Mouse (Mus musculus) liver, embryonic 15.5 days (tissue): ENCODE results near the gene Gm9573. TPM values are rescaled to one million over a fixed set of nuclear protein-coding genes. Genes with fewer than 3 reads are reported as not detected.
A peak's percentile ranks its signal among the peaks of the same experiment; 100 is the strongest.

ENCODE experiments used
- ATAC-seq: fragments of 200-750 bp; cut with Nextera tagmentation; 2 replicates; pipeline ENCODE4 v1.8.0; 2017; ENCODE audit warnings: moderate number of reproducible peaks, mild to moderate bottlenecking, moderate library complexity; ENCODE audit not compliant: insufficient read depth
- H3K27ac ChIP-seq: fragments of 300-500 bp; sonication (generic); replicated peaks from 2 replicates; pipeline ENCODE4 v1.5.1; 2015; ENCODE audit warnings: mild to moderate bottlenecking, inconsistent platforms
- H3K27me3 ChIP-seq: fragments of 300-500 bp; sonication (generic); 2 replicates; pipeline ENCODE4 v1.6.1; 2015; ENCODE audit warnings: mild to moderate bottlenecking, inconsistent platforms
- H3K36me3 ChIP-seq: fragments of 300-500 bp; sonication (generic); replicated peaks from 2 replicates; pipeline ENCODE4 v1.6.1; 2015; ENCODE audit warnings: moderate library complexity, mild to moderate bottlenecking, inconsistent platforms
- H3K4me1 ChIP-seq: fragments of 300-500 bp; sonication (generic); replicated peaks from 2 replicates; pipeline ENCODE4 v1.6.1; 2015; ENCODE audit warnings: inconsistent platforms
- H3K4me2 ChIP-seq: fragments of 300-500 bp; sonication (generic); 2 replicates; pipeline ENCODE4 v1.6.1; 2015; ENCODE audit warnings: moderate library complexity, mild to moderate bottlenecking, inconsistent platforms
- H3K4me3 ChIP-seq: fragments of 300-500 bp; sonication (generic); replicated peaks from 2 replicates; pipeline ENCODE4 v1.5.1; 2015; ENCODE audit warnings: mild to moderate bottlenecking, inconsistent platforms
- H3K9ac ChIP-seq: fragments of 300-500 bp; sonication (generic); 2 replicates; pipeline ENCODE4 v1.6.1; 2015; ENCODE audit warnings: moderate library complexity, mild to moderate bottlenecking, inconsistent platforms
- H3K9me3 ChIP-seq: fragments of 300-500 bp; sonication (generic); replicated peaks from 2 replicates; pipeline ENCODE4 v1.6.1; 2016; ENCODE audit warnings: inconsistent platforms
- WGBS: fragments of 180-500 bp; shearing (Covaris S2); methylation state at CpG from one replicate; pipeline ENCODE4 v1.1.7; 2015; ENCODE audit warnings: mixed read lengths; ENCODE audit not compliant: insufficient replicate concordance; 5-methylcytosine and 5-hydroxymethylcytosine counted together
- polyA plus RNA-seq: library from polyadenylated mRNA; unstranded; fragments of >200 nt; fragmentation: Nextera tagmentation; extraction: Ambion mirVana; gene quantifications from 2 replicates; pipeline ENCODE4 v1.2.1, GENCODE M21; 2015

The Gm9573 gene
- not detected in 2 replicates for polyA plus RNA-seq

- no peak for ATAC-seq
- no peak within 1 kb of the TSS for H3K4me3 ChIP-seq
- H3K9ac ChIP-seq: no peak within 1 kb of the TSS
- H3K36me3 ChIP-seq: no peaks in the 10 kb centered on the region
- WGBS: 63% methylated on average over 7 of the region's 7 CpGs
- H3K27ac ChIP-seq: no peak within 1 kb of the TSS
- no peak within 1 kb of the TSS for H3K4me2 ChIP-seq
- H3K4me1 ChIP-seq: no peaks in the 10 kb centered on the region
- H3K9me3 ChIP-seq: no peaks in the 10 kb centered on the region
- no peaks in the 10 kb centered on the region; the same call in 1 of the 2 replicates for H3K27me3 ChIP-seq
Observed at GRCm38 (mm10) chr17:35626537-35626936, at the start of gene Gm9573. Gene Gm9573, minus strand, starts transcription at chr17:35626637.

DNA sequence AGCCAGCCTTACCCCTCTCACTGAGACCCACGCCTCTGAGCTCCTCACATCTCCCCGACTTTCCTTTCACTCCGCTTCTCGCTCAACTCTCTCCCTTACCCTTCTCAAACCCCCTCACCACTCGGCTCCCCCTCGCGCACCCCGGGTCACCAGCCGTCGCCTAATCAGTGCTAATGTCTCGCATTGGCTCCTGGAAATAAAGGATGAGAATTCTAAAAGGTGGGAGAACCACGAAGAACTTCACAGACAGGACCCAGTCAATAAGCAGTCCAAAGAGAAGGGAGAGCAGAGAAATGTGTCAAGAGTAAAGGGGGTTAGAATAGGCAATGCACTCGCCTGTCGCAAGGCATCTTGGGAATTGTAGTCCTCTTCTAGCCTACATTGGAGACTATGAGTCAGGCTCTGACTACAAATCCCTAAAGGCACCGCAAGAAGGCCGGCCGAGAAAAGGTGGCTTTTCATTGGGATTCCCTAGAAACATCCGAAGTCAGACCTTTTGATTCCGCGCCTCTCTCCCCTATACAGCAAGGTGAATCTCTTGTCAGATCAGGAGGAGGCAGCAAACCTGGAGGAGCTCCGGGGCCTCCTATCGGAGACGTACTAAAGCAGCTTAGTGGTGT, 47.1 kb upstream of the Gm9573 start, which contains the start of gene Gtf2h4:
Gene Gtf2h4, minus strand, starts transcription at position 324 of the 620 bp plus-strand sequence.
- H3K36me3 ChIP-seq: 0 out of 2 replicates have a peak, but pooled peaks cover 6% of the 10 kb centered on the region
- H3K9ac ChIP-seq: peak within 1 kb of the TSS; percentile 74
- ATAC-seq: peak; percentile 94
- H3K27me3 ChIP-seq: no peaks in the 10 kb centered on the region
- peak within 1 kb of the TSS; percentile 71 for H3K4me3 ChIP-seq
- 1% methylated on average over 23 of the region's 23 CpGs for WGBS
- H3K9me3 ChIP-seq: no peaks in the 10 kb centered on the region
- H3K27ac ChIP-seq: no peak within 1 kb of the TSS
- H3K4me2 ChIP-seq: peak within 1 kb of the TSS; percentile 82
- H3K4me1 ChIP-seq: peaks cover 18% of the 10 kb centered on the region

GRCm38 (mm10) chr17:35672527-35672926, 46.1 kb upstream of the Gm9573 start:
- Histone ChIP-seq H3K4me2 (peak overlapping the region; percentile 82), H3K4me3 (peak overlapping the region; percentile 71; the same call in 1 of the 2 replicates), H3K27ac (no peak overlapping the region), H3K4me1 (peaks cover 26% of the 10 kb centered on the region), H3K27me3 (no peaks in the 10 kb centered on the region), H3K9me3 (no peaks in the 10 kb centered on the region), H3K9ac (no peak overlapping the region; the same call in 1 of the 2 replicates), H3K36me3 (0 out of 2 replicates have a peak, but pooled peaks cover 6% of the 10 kb centered on the region)
- ATAC-seq: no peak
- WGBS: 80% methylated on average over 6 of the region's 6 CpGs

- Histone ChIP-seq H3K27me3 (no peaks in the 10 kb centered on the region), H3K27ac (no peak overlapping the region), H3K9me3 (no peaks in the 10 kb centered on the region), H3K4me1 (peaks cover 31% of the 10 kb centered on the region), H3K4me2 (no peak overlapping the region), H3K9ac (no peak overlapping the region), H3K4me3 (no peak overlapping the region), H3K36me3 (0 out of 2 replicates have a peak, but pooled peaks cover 6% of the 10 kb centered on the region)
- ATAC-seq: no peak
- WGBS: 85% methylated on average over 6 of the region's 6 CpGs
Observed at GRCm38 (mm10) chr17:35671846-35672245, 45.4 kb upstream of the Gm9573 start.

GRCm38 (mm10) chr17:35669731-35670130, 43.3 kb upstream of the Gm9573 start:
- 0 out of 2 replicates have a peak, but pooled peaks cover 6% of the 10 kb centered on the region for H3K36me3 ChIP-seq
- no peak overlapping the region for H3K4me2 ChIP-seq
- H3K9me3 ChIP-seq: no peaks in the 10 kb centered on the region
- no peak overlapping the region for H3K4me3 ChIP-seq
- H3K4me1 ChIP-seq: peaks cover 36% of the 10 kb centered on the region
- no peak overlapping the region for H3K9ac ChIP-seq
- WGBS: 82% methylated on average over 9 of the region's 9 CpGs
- H3K27ac ChIP-seq: no peak overlapping the region
- no peaks in the 10 kb centered on the region for H3K27me3 ChIP-seq
- no peak for ATAC-seq

DNA sequence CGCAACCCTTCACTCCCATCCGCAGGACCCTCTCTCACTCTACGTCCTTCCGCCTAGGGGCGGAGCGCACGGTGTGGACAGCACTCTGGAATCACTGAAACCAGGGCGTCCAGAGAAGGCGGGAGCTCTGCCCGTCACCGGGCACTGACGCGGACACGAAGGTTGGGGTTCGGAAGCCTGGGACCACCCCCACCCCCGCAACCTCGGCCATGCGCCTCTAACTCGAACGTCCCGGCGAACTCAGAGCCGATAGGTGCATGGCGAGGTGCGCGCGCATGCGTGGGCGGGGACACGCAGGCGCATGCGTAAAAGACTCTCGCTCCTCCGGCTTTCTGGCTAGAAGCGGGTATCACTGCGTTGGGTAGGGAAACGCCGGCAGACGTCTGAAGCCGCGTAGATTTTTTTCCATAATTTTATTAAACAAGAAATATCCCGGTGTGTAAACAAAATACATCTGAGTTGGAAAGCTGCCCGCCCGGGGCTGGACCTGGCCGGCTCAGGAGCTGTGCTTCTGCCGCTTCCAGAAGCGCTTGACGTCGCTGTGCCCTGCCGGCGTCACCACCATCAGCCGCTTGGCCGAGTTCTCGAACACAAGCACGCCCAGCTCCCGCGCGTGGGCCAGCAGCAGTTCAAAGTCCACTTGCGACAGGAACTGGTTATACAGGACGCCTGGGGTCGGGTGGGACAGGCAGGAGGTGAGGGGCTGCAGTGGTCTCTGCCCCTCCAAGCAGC, 41.1 kb upstream of the Gm9573 start, which contains the start of gene Vars2:
Gene Vars2, minus strand, starts transcription at position 259 of the 732 bp plus-strand sequence.
- H3K27me3 ChIP-seq: no peaks in the 10 kb centered on the region
- H3K27ac ChIP-seq: peak within 1 kb of the TSS; percentile 69
- H3K9me3 ChIP-seq: no peaks in the 10 kb centered on the region
- H3K9ac ChIP-seq: peak within 1 kb of the TSS; percentile 84
- WGBS: under 1% methylated on average over 61 of the region's 61 CpGs
- peak within 1 kb of the TSS; percentile 86 for H3K4me3 ChIP-seq
- H3K4me1 ChIP-seq: peaks cover 20% of the 10 kb centered on the region
- peaks cover 10% of the 10 kb centered on the region; the same call in 1 of the 2 replicates for H3K36me3 ChIP-seq
- ATAC-seq: peak; percentile 86
- peak within 1 kb of the TSS; percentile 97 for H3K4me2 ChIP-seq

GRCm38 (mm10) chr17:35666851-35667256, 40.4 kb upstream of the Gm9573 start:
- Histone ChIP-seq H3K4me2 (peak overlapping the region; percentile 97), H3K4me3 (peak overlapping the region; percentile 86), H3K9me3 (no peaks in the 10 kb centered on the region), H3K9ac (peak overlapping the region; percentile 84), H3K27me3 (no peaks in the 10 kb centered on the region), H3K36me3 (peaks cover 13% of the 10 kb centered on the region; the same call in 1 of the 2 replicates), H3K4me1 (peaks cover 18% of the 10 kb centered on the region), H3K27ac (peak overlapping the region; percentile 69; the same call in 1 of the 2 replicates)
- ATAC-seq: peak; percentile 23; the same call in 1 of the 2 replicates
- 6% methylated on average over 13 of the region's 13 CpGs for WGBS

DNA sequence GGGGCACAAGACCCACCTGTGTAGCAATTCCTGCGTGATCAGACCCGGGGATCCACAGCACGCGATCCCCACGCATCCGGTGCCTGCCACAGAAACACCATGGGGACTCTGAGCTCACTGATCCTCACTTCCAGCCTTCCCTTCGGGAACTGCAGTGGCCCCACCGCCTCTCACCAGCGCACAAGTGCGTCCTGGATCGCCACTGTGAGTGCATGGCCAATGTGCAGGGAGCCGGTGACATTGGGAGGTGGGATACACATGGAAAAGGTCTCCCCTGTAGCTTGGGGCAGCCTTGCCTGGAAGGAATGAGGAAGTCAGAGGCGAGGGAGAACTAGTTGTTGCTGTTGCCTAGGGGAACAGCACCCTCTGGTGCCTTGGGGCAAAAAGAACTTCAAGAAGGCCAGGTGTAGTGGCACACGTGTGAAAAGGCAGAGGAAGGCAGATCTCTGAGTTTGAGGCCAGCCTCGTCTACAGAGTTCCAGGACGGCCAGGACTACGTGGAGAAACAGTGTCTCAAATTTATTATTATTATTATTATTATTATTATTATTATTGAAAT, 39.6 kb upstream of the Gm9573 start:
- Histone ChIP-seq H3K9ac (no peak overlapping the region), H3K4me2 (no peak overlapping the region), H3K36me3 (peaks cover 20% of the 10 kb centered on the region; the same call in 1 of the 2 replicates), H3K27me3 (no peaks in the 10 kb centered on the region), H3K4me3 (no peak overlapping the region; the same call in 1 of the 2 replicates), H3K9me3 (no peaks in the 10 kb centered on the region), H3K27ac (no peak overlapping the region), H3K4me1 (peaks cover 18% of the 10 kb centered on the region)
- ATAC-seq: no peak
- WGBS: 69% methylated on average over 17 of the region's 17 CpGs

- no peaks in the 10 kb centered on the region for H3K27me3 ChIP-seq
- WGBS: 55% methylated on average over 2 of the region's 2 CpGs
Observed at GRCm38 (mm10) chr17:35653086-35653485, 26.6 kb upstream of the Gm9573 start.

DNA sequence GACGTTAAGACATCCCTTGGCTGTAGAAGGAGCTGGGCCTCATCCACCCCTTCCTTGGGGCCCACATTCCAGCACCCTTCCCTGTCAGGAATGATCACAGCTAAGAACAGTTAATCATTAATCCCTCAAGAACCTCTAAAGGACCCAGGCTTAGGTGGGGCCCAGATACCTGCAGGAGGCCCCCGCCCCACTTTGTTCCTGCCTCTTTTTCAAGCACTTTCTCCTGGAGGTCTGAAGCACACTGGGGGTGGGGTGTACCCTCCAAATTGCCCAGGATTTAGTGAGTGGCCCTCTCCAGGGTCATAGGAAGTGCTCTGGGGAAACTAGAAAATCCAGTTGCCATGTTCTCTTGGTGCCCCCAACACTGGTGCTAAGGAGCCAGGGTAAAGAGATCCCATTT, 23.0 kb upstream of the Gm9573 start:
- H3K9me3 ChIP-seq: no peaks in the 10 kb centered on the region
- no peak overlapping the region for H3K4me2 ChIP-seq
- ATAC-seq: no peak
- no peaks in the 10 kb centered on the region for H3K4me1 ChIP-seq
- H3K27me3 ChIP-seq: peaks cover 13% of the 10 kb centered on the region
- no peak overlapping the region for H3K4me3 ChIP-seq
- H3K36me3 ChIP-seq: no peaks in the 10 kb centered on the region
- WGBS: 52% methylated on average over 2 of the region's 2 CpGs
- H3K27ac ChIP-seq: no peak overlapping the region
- H3K9ac ChIP-seq: no peak overlapping the region

More at GRCm38 (mm10) chr17:35653086-35653485, 26.6 kb upstream of the Gm9573 start:
- Histone ChIP-seq H3K9ac (no peak overlapping the region), H3K36me3 (peaks cover 27% of the 10 kb centered on the region), H3K4me3 (no peak overlapping the region), H3K4me1 (no peaks in the 10 kb centered on the region), H3K27ac (no peak overlapping the region), H3K9me3 (no peaks in the 10 kb centered on the region), H3K4me2 (no peak overlapping the region)
- no peak for ATAC-seq
